Mouse (Mus musculus) heart, adult 9 months (tissue): ENCODE results near the gene Me3.

ENCODE experiments used
- DNase-seq, 2 experiments: peaks; one replicate each; pipeline ENCODE4 v3.0.0; 2022; ENCODE audit warnings: low spot score in 2 of 2

Me3 gene

GRCm38 (mm10) chr7:89828436-89829065 lies 196.4 kb downstream of the Me3 start:
- no peak for DNase-seq

DNA sequence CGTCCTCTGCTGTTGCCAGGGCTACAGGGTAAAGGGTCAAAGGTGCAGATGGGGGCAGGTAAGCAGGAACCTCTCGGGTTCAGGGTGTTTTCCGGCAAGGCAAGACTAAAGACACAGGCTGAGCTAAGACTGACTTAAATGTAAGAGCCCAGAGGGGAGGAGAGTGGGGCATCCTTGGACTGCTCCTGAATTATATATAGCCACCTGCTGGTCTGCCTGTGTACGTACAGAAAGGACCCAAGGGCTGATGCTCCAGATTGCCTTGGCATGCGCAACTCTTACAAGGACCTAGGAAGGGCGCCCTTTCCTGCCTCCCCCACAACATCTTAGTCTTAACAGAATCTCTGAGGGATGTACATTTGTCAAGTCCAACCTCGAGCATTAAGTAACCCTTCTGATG lies 197.0 kb downstream of the Me3 start:
- DNase-seq = no peak

GRCm38 (mm10) chr7:89833521-89833920 lies 201.3 kb downstream of the Me3 start:
- no peak for DNase-seq

- no peak for DNase-seq
These were observed 203.4 kb downstream of the Me3 start for GRCm38 (mm10) chr7:89835566-89835965.

GRCm38 (mm10) chr7:89836676-89837075 lies 204.5 kb downstream of the Me3 start:
- no peak for DNase-seq

DNA sequence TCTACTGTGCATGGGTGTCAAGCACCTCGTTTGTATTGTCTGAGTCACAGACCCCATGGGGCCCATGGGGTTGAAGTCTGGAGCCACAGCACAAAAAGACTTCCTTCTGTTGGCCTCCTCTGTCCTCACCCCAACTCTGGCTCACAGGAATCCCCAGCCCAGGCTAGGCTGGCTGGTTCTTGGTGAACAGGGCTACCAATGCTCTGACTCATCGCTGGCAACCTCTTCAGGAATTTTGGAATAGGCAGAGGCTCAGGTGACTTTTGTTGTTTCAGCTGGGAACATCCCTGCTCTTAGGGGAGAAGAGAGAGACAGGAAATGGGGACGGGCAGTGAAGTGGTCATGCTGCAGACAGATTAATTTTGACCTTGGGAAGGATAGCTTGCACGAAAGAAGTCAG lies 205.6 kb downstream of the Me3 start:
- DNase-seq = peak; percentile 49 to 54

GRCm38 (mm10) chr7:89839721-89840120 lies 207.5 kb downstream of the Me3 start:
- no peak for DNase-seq

- DNase-seq = peak; percentile 58 to 82
These were observed 209.6 kb downstream of the Me3 start for GRCm38 (mm10) chr7:89841670-89842403.

DNA sequence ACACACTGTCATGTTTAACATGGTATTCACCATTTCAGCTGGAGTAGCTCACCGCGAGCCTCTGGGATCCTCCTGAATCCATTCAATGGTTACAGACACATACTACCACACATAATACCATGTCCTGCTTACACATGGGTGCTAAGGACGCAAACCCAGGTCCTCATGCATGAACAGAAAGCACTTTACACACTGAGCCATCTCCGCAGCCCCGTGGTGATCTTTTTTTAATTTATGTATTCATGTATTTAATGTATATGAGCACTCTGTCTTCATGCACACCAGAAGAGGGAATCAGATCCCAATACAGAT lies 210.2 kb downstream of the Me3 start:
- DNase-seq = no peak

DNA sequence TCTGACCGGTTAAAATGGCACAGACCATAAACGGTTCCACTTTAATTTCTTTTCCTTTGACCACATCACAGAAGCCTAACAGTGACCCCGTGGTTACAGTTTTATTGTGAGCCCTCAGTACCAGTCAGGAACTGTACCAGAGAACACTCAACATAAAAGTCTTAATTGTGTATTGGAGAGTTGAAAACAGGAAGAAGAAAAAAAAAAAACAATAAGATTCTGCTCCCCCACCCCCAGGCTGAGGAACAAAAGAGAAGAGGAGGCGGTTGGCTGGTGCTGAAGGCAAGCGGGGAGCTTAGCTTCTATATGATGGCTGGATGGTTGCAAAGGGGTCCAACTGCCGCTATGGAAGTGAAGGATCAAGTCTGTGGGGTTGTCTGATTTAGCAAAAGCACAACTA lies 210.9 kb downstream of the Me3 start:
- DNase-seq = no peak

GRCm38 (mm10) chr7:89843533-89843932 lies 211.3 kb downstream of the Me3 start:
- no peak for DNase-seq

DNA sequence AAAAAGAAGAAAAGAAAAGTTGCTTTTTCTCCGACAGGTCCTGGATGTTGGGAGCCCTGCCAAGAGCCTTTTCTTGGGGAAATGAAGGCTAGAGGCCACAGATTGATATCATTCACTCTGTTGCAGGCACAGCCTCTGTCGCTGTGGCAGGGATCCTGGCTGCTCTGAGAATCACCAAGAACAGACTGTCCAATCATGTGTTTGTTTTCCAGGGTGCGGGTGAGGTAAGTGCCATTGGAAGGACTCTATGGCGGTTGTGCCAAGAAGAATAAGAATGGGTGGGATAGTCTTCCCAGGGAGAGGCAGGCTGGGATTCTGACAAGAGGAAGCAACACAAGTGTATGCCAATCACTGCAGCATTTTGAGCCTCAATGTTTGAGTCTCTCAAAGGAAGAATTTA lies 213.5 kb downstream of the Me3 start:
- DNase-seq = no peak

DNA sequence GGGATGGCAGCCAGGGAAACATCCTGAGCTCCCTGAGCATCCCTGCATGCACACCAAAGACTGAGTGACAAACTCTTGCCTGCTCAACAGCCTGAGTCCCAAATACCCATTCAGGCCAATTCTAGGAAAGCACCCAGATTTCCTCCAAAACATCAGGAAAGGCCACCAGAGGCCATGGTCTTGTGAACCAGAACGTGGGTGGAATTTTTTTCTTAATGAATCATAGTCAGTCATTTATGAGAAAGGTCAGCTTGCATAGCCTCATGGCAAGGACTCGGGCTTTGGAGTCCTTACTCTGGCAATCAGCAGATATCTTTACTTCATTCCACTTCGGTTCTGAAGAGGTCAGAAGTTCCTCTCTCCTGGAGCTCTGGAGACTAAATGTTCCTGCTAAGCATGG lies 218.3 kb downstream of the Me3 start:
- peak; percentile 47 to 63 for DNase-seq

- no peak for DNase-seq
These were observed 220.2 kb downstream of the Me3 start for GRCm38 (mm10) chr7:89852158-89853095.

- DNase-seq = no peak
These were observed 220.9 kb downstream of the Me3 start for GRCm38 (mm10) chr7:89853131-89853530.

- DNase-seq = no peak
These were observed 223.0 kb downstream of the Me3 start for GRCm38 (mm10) chr7:89855196-89855595.

- peak; percentile 58 for DNase-seq
These were observed 224.4 kb downstream of the Me3 start for GRCm38 (mm10) chr7:89856440-89857217.

GRCm38 (mm10) chr7:89864769-89865168 lies 232.6 kb downstream of the Me3 start:
- no peak for DNase-seq

GRCm38 (mm10) chr7:89867221-89867620 lies 235.0 kb downstream of the Me3 start:
- DNase-seq = no peak

GRCm38 (mm10) chr7:89879686-89880085 lies 247.5 kb downstream of the Me3 start:
- DNase-seq = peak in 1 of 2 experiments; percentile 7

- no peak for DNase-seq
These were observed 252.4 kb downstream of the Me3 start for GRCm38 (mm10) chr7:89884551-89884950.

DNA sequence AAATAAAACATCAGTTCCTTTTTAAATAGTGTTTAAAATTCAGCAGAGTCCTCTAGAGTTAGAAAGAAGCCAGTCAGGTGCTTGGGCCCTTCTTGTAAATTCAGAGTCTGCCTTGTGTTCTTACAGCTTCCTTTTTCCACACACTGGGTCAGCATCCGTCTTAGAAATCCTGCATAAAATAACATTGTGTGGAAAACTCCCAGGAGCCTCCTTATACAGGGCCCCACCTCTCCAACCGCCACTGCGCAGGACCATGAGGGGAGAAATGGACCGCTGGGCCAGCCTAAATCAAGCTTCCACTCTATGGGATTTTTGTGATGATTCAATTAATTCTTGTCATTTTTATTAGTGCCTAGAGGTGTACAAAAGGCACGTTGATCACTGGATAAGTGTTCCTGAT lies 259.2 kb downstream of the Me3 start:
- DNase-seq = no peak
